8 mouse cellular contexts compared by ENCODE assay signal in the genomic region with DNA sequence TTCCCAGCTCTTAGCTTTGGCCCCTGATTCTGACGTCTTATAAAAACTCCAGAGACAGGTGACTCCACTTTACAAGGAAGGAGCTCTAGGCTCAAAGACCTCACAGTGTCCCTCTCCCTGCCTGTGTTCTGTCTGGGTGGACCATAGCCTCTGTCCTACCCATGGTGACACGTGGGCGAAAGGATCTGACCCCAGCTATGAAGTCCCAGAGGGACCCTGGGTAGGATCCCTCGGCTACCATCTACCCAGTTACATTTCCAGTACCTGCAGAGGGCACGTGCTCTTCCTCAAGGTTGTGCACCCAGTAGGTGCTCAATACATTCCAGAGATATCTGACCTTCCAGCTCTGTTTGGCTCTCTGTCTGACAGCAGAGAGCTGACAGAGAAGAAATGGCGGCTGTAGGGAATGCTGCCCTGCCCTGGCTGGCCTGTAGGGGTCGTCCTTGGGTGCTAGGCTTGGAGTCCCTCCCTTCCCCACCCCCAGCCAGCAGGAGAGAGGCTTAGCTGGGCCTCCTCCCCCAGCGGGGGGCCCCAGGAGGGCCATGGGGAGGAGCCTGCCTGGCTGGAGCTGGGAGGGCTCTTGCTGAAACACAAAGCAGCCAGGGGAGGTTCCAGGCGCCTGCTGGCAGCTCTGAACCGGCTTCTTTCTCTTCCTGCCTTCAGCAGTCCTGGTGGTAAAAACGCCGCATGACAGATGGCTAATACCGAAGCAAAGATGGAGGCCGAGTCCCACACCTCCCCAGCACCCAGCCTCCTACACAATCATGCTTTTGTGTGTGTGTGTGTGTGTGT. TPM values are rescaled to one million over a fixed set of nuclear protein-coding genes. Genes with fewer than 3 reads are reported as not detected.
DNase-seq lines count a peak whose midpoint lies in the region; ATAC-seq lines count a peak whose summit lies in the region.

No protein-coding gene starts in this region.

- intact Hi-C loops in left cerebral cortex, postnatal 10 days (cut with DNase I) = no loop called here

- DNase-seq in ZHBTc4 (ENCODE audit: low read depth, low spot score) = peak; percentile 100
- peak; percentile 90 for DNase-seq in embryo, embryonic 10 days (ENCODE audit: low spot score)
- peak; percentile 79 for DNase-seq in gastrocnemius, postnatal 10 days
- peak; percentile 86 for DNase-seq in induced T-regulatory cell, adult 2 months (ENCODE audit: low read depth)
- peak; percentile 39 to 93 for DNase-seq in left cerebral cortex, postnatal 10 days (ENCODE audit: extremely low spot score in 1 of 2, low spot score in 2 of 2)
- DNase-seq in right cerebral cortex, postnatal 14 days = peak; percentile 65
- DNase-seq in urinary bladder, postnatal 36 days (ENCODE audit: low spot score in 2 of 2) = peak; percentile 62 to 78

- ATAC-seq in megakaryocyte-erythroid progenitor cell, adult 5-6 weeks (replicated peaks; ENCODE audit: low FRiP score, low TSS enrichment, poor library complexity, severe bottlenecking) = peak; percentile 98

RNA-seq across cellular contexts. Expression of a gene that starts 52.6 kb away (rescaled TPM):
- 10 to 100 TPM; 28.4 to 33.5 TPM for total RNA-seq in gastrocnemius, postnatal 10 days (2021)
- total RNA-seq in left cerebral cortex, postnatal 10 days (2021) = 100 to 1,000 TPM; 107 to 121 TPM
- 48.1 and 55.1 TPM in 2 replicates for total RNA-seq in megakaryocyte-erythroid progenitor cell, adult 5-6 weeks (2014; fragmentation: Nextera tagmentation)
- 1.1 TPM in 1 of 2 replicates, not detected in the other for total RNA-seq in megakaryocyte-erythroid progenitor cell, adult 5-6 weeks (2017)

Comparison
In these comparisons a context has a peak if more than half of its experiments do, and no peak if none do; other contexts are left out.
1. Peak in every context shown above with its lines: DNase-seq and ATAC-seq.